Mouse (Mus musculus) left cerebral cortex, postnatal 14 days (tissue): ENCODE data around the gene Ercc6l. TPM values are rescaled to one million over a fixed set of nuclear protein-coding genes. Genes with fewer than 3 reads are reported as not detected.

ENCODE experiments used
- DNase-seq, 2 experiments: peaks; one replicate each; pipeline ENCODE4 v3.0.0; 2021 to 2022; ENCODE audit warnings: low spot score in 2 of 2, mixed read lengths in 1 of 2
- intact Hi-C: fragments of 180-260 bp; cut with DNase I; formaldehyde crosslinking; loops from one replicate; pipeline ENCODE4 v1.15.1; 2025
- long read RNA-seq, 2 experiments: library from polyadenylated mRNA; stranded (forward); transcript quantifications; one replicate each; pipeline ENCODE4 v2.0.0; 2021
- total RNA-seq, 2 experiments: library from RNA; stranded (reverse); gene quantifications; 2 replicates each; pipeline ENCODE4 v1.2.3; 2021

Ercc6l gene
- total RNA-seq: under 1 TPM; 0.06 to 0.15 TPM
- long read RNA-seq, experiment 1: 0 reads
- long read RNA-seq, experiment 2: 0 reads

GRCm38 (mm10) chrX:102156618-102157422 lies at the start of gene Ercc6l:
TSS of gene Ercc6l (minus strand) at chrX:102157091.
- intact Hi-C loops: no loop called here
- DNase-seq: peak; percentile 88 to 91

DNA sequence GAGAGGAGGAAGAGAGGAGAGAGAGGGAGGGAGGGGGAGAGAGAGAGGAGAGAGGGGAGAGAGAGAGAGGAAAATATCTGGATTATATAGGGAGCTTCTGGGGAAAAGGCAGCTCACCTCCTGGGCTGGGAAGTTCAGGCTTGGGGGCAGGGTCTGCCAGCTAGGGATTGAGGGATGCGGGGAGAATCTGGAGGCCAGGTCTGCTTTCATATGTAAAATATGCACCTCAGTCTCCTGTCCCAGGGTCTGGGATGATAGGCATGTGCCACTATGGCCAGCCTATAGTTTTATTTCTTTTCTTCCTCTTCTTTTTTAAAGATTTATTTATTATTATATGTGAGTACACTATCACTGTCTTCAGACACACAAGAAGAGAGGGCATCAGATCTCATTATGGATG lies 33.9 kb upstream of the Ercc6l start:
- intact Hi-C loops: loop anchor here (10.0 kb wide), 1 partner anchor 284 kb away; no protein-coding TSS in a partner anchor
- DNase-seq: no peak

GRCm38 (mm10) chrX:102189581-102189980 lies 32.7 kb upstream of the Ercc6l start:
- intact Hi-C loops: no loop called here
- no peak for DNase-seq

GRCm38 (mm10) chrX:102188712-102189497 lies 32.0 kb upstream of the Ercc6l start, which contains the start of gene Rps4x:
TSS of gene Rps4x (minus strand) at chrX:102189394.
- intact Hi-C loops: no loop called here
- DNase-seq: peak; percentile 72 to 83

DNA sequence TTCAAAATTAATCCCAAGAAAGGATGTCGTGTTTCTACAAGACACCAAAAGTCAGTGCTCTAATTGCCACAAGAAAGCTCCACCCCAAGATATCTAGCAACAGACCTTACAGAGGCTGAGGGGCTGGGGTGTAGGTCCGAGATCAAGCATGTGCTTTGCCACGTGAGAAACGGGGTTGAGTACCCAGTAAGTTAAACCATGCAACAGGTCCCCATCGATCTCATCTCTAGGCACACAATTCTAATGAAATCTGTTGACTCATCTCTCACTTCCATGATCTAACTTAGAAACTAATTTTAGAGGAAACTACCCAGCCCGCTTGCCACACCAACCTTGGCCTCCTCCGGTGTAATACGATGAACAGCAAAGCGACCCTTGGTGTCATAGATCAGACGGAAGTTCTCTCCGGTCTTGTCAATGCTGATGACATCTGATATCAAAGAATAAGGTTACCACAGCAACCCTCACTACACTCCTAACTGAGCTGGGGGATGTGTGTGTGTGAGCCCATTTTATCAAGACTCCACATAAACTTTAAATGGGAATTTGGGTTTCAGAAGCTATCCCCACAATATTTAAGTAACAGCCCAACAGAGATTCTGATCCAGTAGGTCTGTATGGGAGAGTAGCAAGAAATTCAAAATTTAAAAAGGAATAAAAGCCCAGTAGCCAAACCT lies 30.3 kb upstream of the Ercc6l start:
- intact Hi-C loops: no loop called here
- no peak for DNase-seq

DNA sequence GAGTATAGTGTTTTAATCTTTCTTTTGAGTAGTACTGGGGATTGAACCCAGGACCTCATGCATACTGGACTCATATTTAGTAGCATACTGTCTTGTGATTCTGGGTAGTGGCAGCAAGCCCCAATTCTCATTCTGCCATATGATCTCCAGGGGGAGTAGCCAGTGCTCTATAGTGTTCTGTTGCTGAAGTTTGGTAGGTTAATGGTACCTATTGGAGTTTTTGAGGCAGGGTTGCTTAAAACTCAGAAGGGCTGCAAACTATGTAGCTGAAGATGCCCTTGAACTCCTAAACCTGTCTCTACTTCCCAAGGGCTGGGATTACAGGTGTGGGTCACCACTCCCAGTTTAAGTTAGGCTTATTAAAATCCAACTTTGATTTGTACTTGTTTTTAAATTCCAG lies 25.7 kb upstream of the Ercc6l start:
- DNase-seq: no peak
- intact Hi-C loops: no loop called here

GRCm38 (mm10) chrX:102175538-102176287 lies 18.8 kb upstream of the Ercc6l start:
- intact Hi-C loops: no loop called here
- DNase-seq: no peak

- no peak for DNase-seq
- intact Hi-C loops: no loop called here
Measured at GRCm38 (mm10) chrX:102170900-102171299, 14.0 kb upstream of the Ercc6l start.

DNA sequence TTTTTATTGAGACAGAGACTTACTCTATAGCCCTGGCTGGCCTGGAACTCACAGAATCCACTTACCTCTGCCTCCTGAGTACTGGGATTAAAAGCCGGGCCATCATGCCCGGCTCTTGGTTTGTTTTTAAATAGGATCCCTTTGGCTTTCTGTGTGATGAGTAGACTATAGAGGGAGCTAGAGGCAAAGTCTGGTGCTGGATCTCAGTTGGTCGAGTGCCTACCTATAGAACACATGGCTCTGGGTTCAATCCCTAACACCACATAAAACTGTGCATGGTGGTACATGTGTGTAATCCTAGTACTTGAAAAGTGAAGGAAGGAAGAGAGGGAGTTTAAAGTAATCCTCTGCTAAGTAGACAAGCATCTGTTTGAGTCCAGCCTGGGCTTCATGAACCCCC lies 13.2 kb upstream of the Ercc6l start:
- intact Hi-C loops: no loop called here

DNA sequence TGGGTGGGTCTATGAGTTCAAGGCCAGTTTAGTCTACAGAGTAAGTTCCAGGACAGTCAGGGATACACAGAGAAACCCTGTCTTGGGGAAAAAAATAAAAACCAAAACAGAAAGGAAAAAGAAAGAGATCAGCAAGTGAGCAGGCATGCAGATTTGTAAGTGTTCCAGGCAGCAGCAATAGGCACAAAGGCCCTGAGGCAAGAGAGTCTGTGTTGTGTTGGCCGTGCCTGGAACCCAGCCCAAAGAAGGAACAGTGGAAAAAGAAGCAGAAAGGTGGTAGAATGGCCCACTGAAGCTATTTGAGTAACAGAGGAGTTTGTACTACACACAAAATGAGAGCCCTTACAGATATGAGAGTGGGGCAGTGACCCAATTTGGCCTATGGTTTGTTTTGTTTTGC lies 12.8 kb upstream of the Ercc6l start:
- no peak for DNase-seq
- intact Hi-C loops: loop anchor here (10.0 kb wide), 1 partner anchor 315 kb away; no protein-coding TSS in a partner anchor

More for the DNA sequence above, 13.2 kb upstream of the Ercc6l start:
- no peak for DNase-seq

DNA sequence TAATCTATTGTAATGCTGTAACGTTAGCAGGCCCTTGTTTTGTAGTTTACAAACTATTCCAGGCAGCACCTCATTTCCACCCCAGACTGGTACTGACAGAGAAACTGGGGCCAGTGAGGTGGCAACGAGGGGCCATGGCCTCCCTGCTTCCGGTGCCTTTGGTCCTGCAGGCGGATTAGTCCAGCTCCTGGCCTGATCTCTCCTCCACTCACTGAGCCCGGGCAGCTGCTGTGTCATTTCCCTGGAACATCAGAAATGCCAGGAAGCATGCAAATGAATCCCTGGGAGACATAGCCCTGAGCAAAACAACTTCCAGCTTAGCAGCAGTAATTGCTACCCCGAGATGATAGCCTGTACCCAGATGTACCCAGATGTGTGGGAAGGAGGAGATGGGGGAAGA lies 10.1 kb upstream of the Ercc6l start:
- no peak for DNase-seq
- intact Hi-C loops: loop anchor here (10.0 kb wide), 1 partner anchor 318 kb away; no protein-coding TSS in a partner anchor

DNA sequence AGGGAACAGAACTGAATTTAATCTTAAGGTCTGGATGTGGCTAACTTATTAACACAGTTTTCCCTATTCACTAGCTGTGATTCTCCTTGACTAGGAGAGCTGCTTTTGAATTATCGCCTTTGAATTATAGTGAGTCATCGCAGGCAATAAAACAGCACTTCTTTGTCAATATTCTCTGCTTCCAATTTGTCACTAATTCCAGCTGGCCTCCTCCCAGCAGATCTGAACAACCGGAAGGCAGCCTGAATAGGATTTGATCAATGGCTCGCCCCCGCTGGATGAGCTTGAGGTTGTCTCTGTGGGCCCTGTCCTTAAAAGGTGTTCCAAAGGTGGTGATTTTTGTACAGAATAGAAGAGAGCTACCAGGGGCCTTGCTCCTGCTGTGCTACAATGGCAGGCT lies 9.6 kb upstream of the Ercc6l start:
- no peak for DNase-seq
- intact Hi-C loops: loop anchor here (10.0 kb wide), 1 partner anchor 318 kb away; no protein-coding TSS in a partner anchor

DNA sequence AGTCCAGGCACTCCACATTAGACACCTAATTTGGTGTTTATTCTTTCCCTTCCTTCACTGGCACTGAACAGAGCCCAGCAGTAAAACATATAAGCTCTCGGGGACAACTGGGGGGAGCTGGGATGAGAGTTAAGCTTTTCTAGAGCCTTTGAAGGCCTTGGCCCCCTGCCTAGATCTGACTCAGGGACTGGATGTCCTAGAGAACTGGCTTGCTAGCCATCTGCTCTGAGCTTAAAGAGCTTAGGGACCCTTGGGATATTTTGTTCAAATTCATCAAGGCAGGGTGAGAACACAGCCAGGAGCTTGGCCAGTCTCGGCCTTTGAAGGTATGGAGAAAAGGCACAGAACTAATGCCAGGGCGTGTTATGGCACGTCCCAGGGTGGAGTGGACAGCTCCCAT lies 6.6 kb upstream of the Ercc6l start:
- peak in 1 of 2 experiments; percentile 22 for DNase-seq
- intact Hi-C loops: loop anchor here (10.0 kb wide), 1 partner anchor 321 kb away; no protein-coding TSS in a partner anchor

DNA sequence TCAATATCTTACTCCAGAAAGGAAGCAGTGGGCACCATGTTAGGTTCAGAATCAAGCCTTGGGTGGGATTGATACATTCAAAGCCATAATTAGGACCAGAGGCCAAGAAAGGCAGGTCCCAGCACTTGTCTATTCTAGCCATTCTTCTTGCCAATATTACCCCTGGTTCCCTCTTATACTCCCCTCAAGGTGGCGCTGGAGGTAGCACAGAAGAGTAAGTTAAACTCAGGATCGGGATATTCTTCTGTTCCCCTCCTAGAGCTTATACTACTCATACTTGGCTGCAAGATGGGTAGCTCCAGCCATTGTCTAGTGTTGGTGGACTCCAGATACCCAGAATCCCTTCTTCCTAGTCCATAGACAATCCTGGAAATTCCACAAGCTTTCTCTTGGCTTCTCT lies 6.2 kb upstream of the Ercc6l start:
- intact Hi-C loops: loop anchor here (10.0 kb wide), 1 partner anchor 322 kb away; no protein-coding TSS in a partner anchor

GRCm38 (mm10) chrX:102160528-102160927 lies 3.6 kb upstream of the Ercc6l start:
- DNase-seq: no peak
- intact Hi-C loops: loop anchor here (10.0 kb wide), 1 partner anchor 324 kb away; no protein-coding TSS in a partner anchor

More for the DNA sequence above, 6.2 kb upstream of the Ercc6l start:
- DNase-seq: no peak

- intact Hi-C loops: loop anchor here (10.0 kb wide), 1 partner anchor 325 kb away; no protein-coding TSS in a partner anchor
- peak in 1 of 2 experiments; percentile 8 for DNase-seq
Measured at GRCm38 (mm10) chrX:102159778-102160177, 2.9 kb upstream of the Ercc6l start.

GRCm38 (mm10) chrX:102157423-102157791 lies 516 bp upstream of the Ercc6l start:
- intact Hi-C loops: no loop called here
- DNase-seq: no peak

DNA sequence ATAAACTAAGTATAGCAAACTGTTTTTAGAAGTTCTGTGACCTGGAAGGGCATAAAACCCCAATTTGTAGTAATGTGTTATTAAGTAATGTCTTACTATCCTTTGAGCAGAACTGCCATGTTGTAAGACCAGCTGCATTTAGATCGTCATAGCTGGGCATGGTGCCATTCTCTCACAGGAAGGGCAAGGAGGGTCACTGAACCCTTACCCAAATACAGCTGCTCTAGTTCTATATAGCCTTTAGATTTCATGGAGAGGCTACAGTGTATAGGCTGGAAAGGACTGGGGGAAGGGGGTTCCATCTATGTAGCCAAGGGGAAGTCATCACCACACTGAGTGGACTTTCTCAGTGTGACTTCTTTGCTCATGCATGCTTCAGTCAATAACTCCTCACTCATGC lies 15.7 kb downstream of the Ercc6l start:
- intact Hi-C loops: no loop called here
- no peak for DNase-seq

GRCm38 (mm10) chrX:102121321-102121720 lies 35.6 kb downstream of the Ercc6l start:
- intact Hi-C loops: no loop called here
- DNase-seq: no peak
